Mouse (Mus musculus) MEL (cell line): Measurements from ENCODE around the gene Serpinb12. TPM values are rescaled to one million over a fixed set of nuclear protein-coding genes. Genes with fewer than 3 reads are reported as not detected.
"Not testable (repeated sequence)": the region's sequence is repeated elsewhere in the genome, so short reads cannot be mapped to it uniquely, and the experiment has no call there.

ENCODE experiments used
- DNase-seq: peaks from one replicate; pipeline ENCODE4 v3.0.0; 2011; ENCODE audit warnings: low read depth, low spot score
- H3K27ac ChIP-seq: 2 replicates; pipeline ENCODE4 v1.5.1; 2012; ENCODE audit warnings: low read depth, mild to moderate bottlenecking, control low read depth, low read length, moderate library complexity; ENCODE audit not compliant: control insufficient read depth
- H3K27me3 ChIP-seq, 2 experiments: fragments of 150-350 bp in 1 of 2; sonication (generic) in 1 of 2; 2 replicates each; pipeline ENCODE4 v1.6.1; 2012; ENCODE audit warnings: low read length in 2 of 2, mild to moderate bottlenecking in 2 of 2, improper control_type of control experiment in 1 of 2, moderate library complexity in 1 of 2; ENCODE audit not compliant: insufficient read depth in 2 of 2, control insufficient read depth in 1 of 2
- H3K36me3 ChIP-seq, 2 experiments: 2 replicates each; pipeline ENCODE4 v1.6.1; 2012 to 2014; ENCODE audit warnings: low read length in 2 of 2, improper control_type of control experiment in 1 of 2, inconsistent platforms in 1 of 2, mild to moderate bottlenecking in 1 of 2; ENCODE audit not compliant: insufficient read depth in 2 of 2, control insufficient read depth in 1 of 2
- H3K4me1 ChIP-seq, 2 experiments: fragments of 150-350 bp in 1 of 2; sonication (generic) in 1 of 2; 2 replicates each; pipeline ENCODE4 v1.6.1; 2012; ENCODE audit warnings: low read length in 2 of 2, improper control_type of control experiment in 1 of 2, mild to moderate bottlenecking in 1 of 2; ENCODE audit not compliant: insufficient read depth in 2 of 2, control insufficient read depth in 1 of 2
- H3K4me3 ChIP-seq, 2 experiments: fragments of 150-350 bp in 1 of 2; sonication (generic) in 1 of 2; 2 replicates each; pipeline ENCODE4 v1.5.1; 2012; ENCODE audit warnings: low read depth in 2 of 2, low read length in 2 of 2, mild to moderate bottlenecking in 2 of 2, moderate library complexity in 2 of 2, control low read depth in 1 of 2, improper control_type of control experiment in 1 of 2; ENCODE audit not compliant: control insufficient read depth in 1 of 2, insufficient read depth in 1 of 2
- H3K79me2 ChIP-seq: 2 replicates; pipeline ENCODE4 v1.6.1; 2012; ENCODE audit warnings: mild to moderate bottlenecking, low read length, moderate library complexity; ENCODE audit not compliant: control insufficient read depth, poor library complexity, insufficient read depth
- H3K9ac ChIP-seq: 2 replicates; pipeline ENCODE4 v1.6.1; 2012; ENCODE audit warnings: low read depth, mild to moderate bottlenecking, control low read depth, low read length, moderate library complexity; ENCODE audit not compliant: control insufficient read depth, poor library complexity, severe bottlenecking
- H3K9me3 ChIP-seq: fragments of 150-350 bp; sonication (generic); replicated peaks from 2 replicates; pipeline ENCODE4 v1.6.1; 2012; ENCODE audit warnings: mild to moderate bottlenecking, low read length, improper control_type of control experiment, moderate library complexity; ENCODE audit not compliant: insufficient read depth
- CHD2 ChIP-seq: IDR thresholded peaks from 2 replicates; pipeline ENCODE4 v1.6.1; 2011; ENCODE audit warnings: low read length, improper control_type of control experiment
- CTCF ChIP-seq, 3 experiments: IDR thresholded peaks in 2 of 3; conservative IDR thresholded peaks in 1 of 3; 2 replicates each; pipeline ENCODE4 v1.5.1; 2011 to 2012; ENCODE audit warnings: low read length in 3 of 3, low read depth in 2 of 3, mild to moderate bottlenecking in 2 of 3, improper control_type of control experiment in 1 of 3, inconsistent platforms in 1 of 3, mixed read lengths in 1 of 3, moderate library complexity in 1 of 3; ENCODE audit not compliant: control insufficient read depth in 1 of 3, insufficient read depth in 1 of 3, poor library complexity in 1 of 3, severe bottlenecking in 1 of 3
- ELF1 ChIP-seq: IDR thresholded peaks from 2 replicates; pipeline ENCODE4 v1.6.1; 2014; ENCODE audit warnings: low read depth, mild to moderate bottlenecking, inconsistent platforms, low read length, improper control_type of control experiment, moderate library complexity
- EP300 ChIP-seq, 2 experiments: IDR thresholded peaks; 2 replicates each; pipeline ENCODE4 v1.6.1; 2011; ENCODE audit warnings: improper control_type of control experiment in 2 of 2, low read length in 2 of 2, low read depth in 1 of 2, mild to moderate bottlenecking in 1 of 2
- ETS1 ChIP-seq: IDR thresholded peaks from 2 replicates; pipeline ENCODE4 v1.6.1; 2012; ENCODE audit warnings: low read depth, mild to moderate bottlenecking, inconsistent platforms, low read length, improper control_type of control experiment, moderate library complexity
- GABPA ChIP-seq: IDR thresholded peaks from 2 replicates; pipeline ENCODE4 v1.6.1; 2012; ENCODE audit warnings: low read depth, mild to moderate bottlenecking, inconsistent platforms, low read length, improper control_type of control experiment, moderate library complexity
- GATA1 ChIP-seq: IDR thresholded peaks from 2 replicates; pipeline ENCODE4 v1.6.1; 2011; ENCODE audit warnings: low read depth, low read length, improper control_type of control experiment
- HCFC1 ChIP-seq: IDR thresholded peaks from 2 replicates; pipeline ENCODE4 v1.6.1; 2012; ENCODE audit warnings: low read depth, mild to moderate bottlenecking, inconsistent platforms, low read length, improper control_type of control experiment, moderate library complexity
- JUND ChIP-seq: IDR thresholded peaks from 2 replicates; pipeline ENCODE4 v1.6.1; 2011; ENCODE audit warnings: low read depth, mild to moderate bottlenecking, improper control_type of control experiment, low read length
- KAT2A ChIP-seq: conservative IDR thresholded peaks from 2 replicates; pipeline ENCODE4 v1.6.1; 2012; ENCODE audit warnings: low read depth, low read length, improper control_type of control experiment, inconsistent platforms
- MAX ChIP-seq: IDR thresholded peaks from 2 replicates; pipeline ENCODE4 v1.6.1; 2011; ENCODE audit warnings: low read length, improper control_type of control experiment
- MAZ ChIP-seq: IDR thresholded peaks from 2 replicates; pipeline ENCODE4 v1.6.1; 2012; ENCODE audit warnings: low read depth, mild to moderate bottlenecking, inconsistent platforms, low read length, improper control_type of control experiment
- MYB ChIP-seq: IDR thresholded peaks from 2 replicates; pipeline ENCODE4 v1.6.1; 2011; ENCODE audit warnings: mild to moderate bottlenecking, low read depth, low read length, improper control_type of control experiment
- MYC ChIP-seq: IDR thresholded peaks from 2 replicates; pipeline ENCODE4 v1.6.1; 2011; ENCODE audit warnings: low read depth, mild to moderate bottlenecking, low read length, improper control_type of control experiment, moderate library complexity
- NELFE ChIP-seq: IDR thresholded peaks from 2 replicates; pipeline ENCODE4 v1.6.1; 2011; ENCODE audit warnings: low read depth, low read length, improper control_type of control experiment
- NRF1 ChIP-seq: IDR thresholded peaks from 2 replicates; pipeline ENCODE4 v1.6.1; 2014; ENCODE audit warnings: low read depth, mild to moderate bottlenecking, inconsistent platforms, low read length, improper control_type of control experiment, moderate library complexity; ENCODE audit not compliant: poor library complexity, insufficient read depth, severe bottlenecking
- POLR2A ChIP-seq, 2 experiments: IDR thresholded peaks; 2 replicates each; pipeline ENCODE4 v1.6.1; 2011 to 2012; ENCODE audit warnings: low read length in 2 of 2, mild to moderate bottlenecking in 2 of 2, control low read depth in 1 of 2, improper control_type of control experiment in 1 of 2, low read depth in 1 of 2, moderate library complexity in 1 of 2; ENCODE audit not compliant: control insufficient read depth in 1 of 2, insufficient read depth in 1 of 2, poor library complexity in 1 of 2
- POLR2AphosphoS2 ChIP-seq: IDR thresholded peaks from 2 replicates; pipeline ENCODE4 v1.6.1; 2011; ENCODE audit warnings: low read length, improper control_type of control experiment
- RAD21 ChIP-seq: IDR thresholded peaks from 2 replicates; pipeline ENCODE4 v1.6.1; 2011; ENCODE audit warnings: mild to moderate bottlenecking, low read depth, low read length, improper control_type of control experiment
- RCOR1 ChIP-seq: IDR thresholded peaks from 2 replicates; pipeline ENCODE4 v1.6.1; 2012; ENCODE audit warnings: low read depth, mild to moderate bottlenecking, inconsistent platforms, low read length, improper control_type of control experiment
- SIN3A ChIP-seq: IDR thresholded peaks from 2 replicates; pipeline ENCODE4 v1.6.1; 2012; ENCODE audit warnings: low read length, improper control_type of control experiment, inconsistent platforms
- SMC3 ChIP-seq: IDR thresholded peaks from 2 replicates; pipeline ENCODE4 v1.6.1; 2011; ENCODE audit warnings: low read depth, low read length, improper control_type of control experiment
- TAL1 ChIP-seq: IDR thresholded peaks from 2 replicates; pipeline ENCODE4 v1.6.1; 2012; ENCODE audit warnings: mild to moderate bottlenecking, inconsistent platforms, low read length, moderate library complexity, mixed read lengths
- TBP ChIP-seq: IDR thresholded peaks from 2 replicates; pipeline ENCODE4 v1.8.0; 2011; ENCODE audit warnings: low read depth, low read length, improper control_type of control experiment
- TCF12 ChIP-seq: IDR thresholded peaks from 2 replicates; pipeline ENCODE4 v1.6.1; 2014; ENCODE audit warnings: low read depth, mild to moderate bottlenecking, inconsistent platforms, low read length, improper control_type of control experiment, moderate library complexity
- ZC3H11A ChIP-seq: IDR thresholded peaks from 2 replicates; pipeline ENCODE4 v1.6.1; 2012; ENCODE audit warnings: low read depth, mild to moderate bottlenecking, inconsistent platforms, low read length, improper control_type of control experiment
- ZKSCAN1 ChIP-seq: IDR thresholded peaks from 2 replicates; pipeline ENCODE4 v1.6.1; 2012; ENCODE audit warnings: low read depth, mild to moderate bottlenecking, inconsistent platforms, low read length, improper control_type of control experiment, moderate library complexity
- ZNF384 ChIP-seq: IDR thresholded peaks from 2 replicates; pipeline ENCODE4 v1.6.1; 2012; ENCODE audit warnings: low read depth, mild to moderate bottlenecking, inconsistent platforms, low read length, improper control_type of control experiment
- polyA plus RNA-seq, 2 experiments: library from polyadenylated mRNA; stranded (reverse) in 1 of 2; unstranded in 1 of 2; fragments of >175 nt in 1 of 2; fragments of >200 nt in 1 of 2; gene quantifications; 2 replicates each; pipeline versions ENCODE4 v1.2.1 to v1.2.4; 2012; ENCODE audit warnings: low replicate concordance in 2 of 2, low read depth in 1 of 2; ENCODE audit not compliant: insufficient read length in 2 of 2, insufficient read depth in 1 of 2, missing spikeins in 1 of 2
- total RNA-seq: library from RNA; depleted of rRNA; stranded (reverse); fragments of 300-350 nt; gene quantifications from 2 replicates; pipeline ENCODE4 v1.2.3, GENCODE M21; 2012; rRNA removed

The Serpinb12 gene
- not detected in 2 replicates for total RNA-seq
- not detected for polyA plus RNA-seq

DNA sequence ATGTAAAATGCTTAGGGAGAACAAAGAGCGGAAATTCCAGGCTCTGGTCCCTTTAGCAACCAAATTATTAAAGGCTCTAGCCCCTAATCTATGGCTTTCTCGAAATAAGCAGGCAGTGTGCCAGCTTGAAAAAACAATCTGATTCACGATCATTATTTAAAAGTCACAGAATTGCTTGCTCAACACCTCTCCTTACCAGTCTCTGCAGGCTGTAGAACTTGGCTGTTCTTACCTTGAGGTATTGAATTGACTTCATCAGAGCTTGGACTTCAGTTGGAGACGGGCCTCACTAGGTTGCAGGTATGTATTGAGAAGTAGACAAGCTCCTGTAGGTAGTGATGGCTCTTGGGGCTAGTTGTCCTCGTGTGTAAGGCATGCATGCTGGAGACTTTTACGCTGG, at the start of gene Serpinb12:
TSS of gene Serpinb12 (plus strand) at position 185 of the 400 bp plus-strand sequence.
- H3K4me1 ChIP-seq, result peaks cover 0 to 5% of the 10 kb centered on the region in 2 experiments; a peak in 3 of 4 replicates
- no peak for TF ChIP-seq ZNF384
- TF ChIP-seq RCOR1, result no peak
- TF ChIP-seq RAD21, result no peak
- no peak for TF ChIP-seq MYB
- TF ChIP-seq TBP, result no peak
- TF ChIP-seq JUND, result no peak
- no peak for TF ChIP-seq SMC3
- no peak for TF ChIP-seq ZKSCAN1
- no peaks in the 10 kb centered on the region for H3K9me3 ChIP-seq

DNA sequence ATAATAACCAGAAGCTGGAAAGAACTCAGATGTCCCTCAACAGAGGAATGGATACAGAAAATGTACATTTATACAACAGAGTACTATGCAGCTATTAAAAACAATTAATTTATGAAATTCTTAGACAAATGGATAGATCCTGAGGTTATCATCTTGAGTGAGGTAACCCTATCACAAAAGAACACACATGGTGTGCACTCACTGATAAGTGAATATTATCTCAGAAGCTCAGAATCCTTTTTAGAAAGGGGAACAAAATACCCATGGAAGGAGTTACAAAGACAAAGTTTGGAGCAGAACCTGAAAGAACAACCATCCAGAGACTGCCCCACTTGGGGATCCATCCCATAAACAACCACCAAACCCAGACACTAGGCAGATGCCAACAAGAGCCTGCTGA, 39.1 kb upstream of the Serpinb12 start:
- not testable (repeated sequence) for H3K79me2 ChIP-seq, H3K9me3 ChIP-seq, H3K4me3 ChIP-seq, H3K36me3 ChIP-seq, H3K9ac ChIP-seq, H3K27ac ChIP-seq, H3K4me1 ChIP-seq, H3K27me3 ChIP-seq
- peak; percentile 39 for DNase-seq
- TF ChIP-seq GATA1 (peak; percentile 87), RCOR1 (peak; percentile 61; the same call in 1 of the 2 replicates), TCF12 (peak; percentile 94), EP300 (IDR thresholded peaks at IDR 0.05; ENCODE audit: low read depth in 1 of 2, low read length in 2 of 2) (peak; percentile 84 to 88), ETS1 (peak; percentile 59), TAL1 (peak; percentile 28)

More for the DNA sequence above, at the start of gene Serpinb12:
- no peak for DNase-seq
- Histone ChIP-seq H3K27me3 (no peaks in the 10 kb centered on the region; a peak in 2 of 4 replicates), H3K27ac (no peak within 1 kb of the TSS), H3K79me2 (no peaks in the 10 kb centered on the region), H3K4me3 (no peak within 1 kb of the TSS), H3K36me3 (peaks cover 0 to 2% of the 10 kb centered on the region in 2 experiments; a peak in 2 of 4 replicates), H3K9ac (no peak within 1 kb of the TSS)

DNA sequence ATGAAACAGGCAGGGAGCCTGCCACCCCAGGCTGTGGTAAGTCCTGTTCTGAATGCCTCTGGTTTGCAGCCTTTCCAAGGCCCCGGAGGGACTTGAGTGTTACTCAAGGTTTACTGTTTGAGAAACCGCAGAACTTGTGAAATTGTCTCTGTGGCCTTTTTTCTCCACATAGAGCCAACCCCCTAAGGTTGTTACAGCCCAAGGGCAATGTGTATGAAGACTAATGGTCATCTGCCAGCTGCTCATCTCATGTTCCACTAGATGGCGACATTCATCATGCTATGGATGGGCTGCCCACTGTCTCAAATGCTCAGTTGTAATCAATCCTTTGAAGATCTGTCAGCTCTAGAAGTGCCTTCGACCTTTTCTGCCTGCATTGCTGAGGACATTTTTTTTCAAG, 32.8 kb upstream of the Serpinb12 start:
- peaks cover 0 to 1% of the 10 kb centered on the region in 2 experiments; a peak in 3 of 4 replicates for H3K27me3 ChIP-seq
- H3K9ac ChIP-seq, result no peak overlapping the region
- no peaks in the 10 kb centered on the region for H3K36me3 ChIP-seq
- no peak overlapping the region for H3K27ac ChIP-seq
- DNase-seq, result peak; percentile 54
- no peaks in the 10 kb centered on the region for H3K9me3 ChIP-seq
- no peaks in the 10 kb centered on the region for H3K4me1 ChIP-seq
- no peak overlapping the region for H3K4me3 ChIP-seq
- H3K79me2 ChIP-seq, result no peaks in the 10 kb centered on the region
- TF ChIP-seq MAX (peak; percentile 24; the same call in 1 of the 2 replicates), MYC (no peak), NRF1 (no peak), CTCF (IDR thresholded peaks at IDR 0.05 in 2 of 3, conservative IDR thresholded peaks at IDR 0.05 in 1 of 3; ENCODE audit: control insufficient read depth in 1 of 3, insufficient read depth in 1 of 3, low read depth in 2 of 3, low read length in 3 of 3, poor library complexity in 1 of 3, severe bottlenecking in 1 of 3) (peak; percentile 69 to 82 (median 70)), MYB (no peak), POLR2A (IDR thresholded peaks at IDR 0.05; ENCODE audit: control insufficient read depth in 1 of 2, insufficient read depth in 1 of 2, low read depth in 1 of 2, low read length in 2 of 2, poor library complexity in 1 of 2) (no peak), ELF1 (no peak), ZKSCAN1 (no peak), TCF12 (no peak), ZC3H11A (peak; percentile 62), NELFE (no peak), CHD2 (no peak), POLR2AphosphoS2 (no peak), KAT2A (no peak), GABPA (no peak), RCOR1 (no peak), SIN3A (peak; percentile 30; the same call in 1 of the 2 replicates), MAZ (0 out of 2 replicates have a peak, but pooled peaks have one; percentile 21), HCFC1 (no peak)
